Mouse (Mus musculus): ENCODE measurements at regions not wholly inside any gene's neighbourhood (a gene's known extent, or its start where the extent isn't known, plus 50 kb on each side); places are given as distances from the start of the nearest gene placed in this dataset.

DNA sequence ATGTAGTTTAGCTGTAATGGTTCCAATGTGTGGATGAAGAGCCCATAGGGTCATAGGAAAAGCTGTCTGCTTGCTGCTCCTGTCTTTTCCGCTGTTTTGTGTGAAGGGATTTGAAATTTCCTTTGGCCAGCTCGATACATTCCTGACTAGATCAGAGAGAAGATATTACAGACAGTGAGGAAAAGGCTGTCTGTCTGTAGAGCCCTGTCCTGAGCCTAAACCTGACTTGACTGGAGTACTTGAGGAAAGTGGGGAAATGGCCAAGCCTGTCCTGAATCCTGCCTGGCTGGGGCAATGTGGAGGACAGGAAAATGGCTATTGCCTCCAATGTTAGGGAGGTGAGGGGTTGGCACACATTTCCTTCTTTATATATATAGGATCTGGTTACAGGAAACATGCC lies 601.0 kb upstream of the Nrp1 start:
- peak; percentile 9 for DNase-seq

- DNase-seq = no peak
Measured at GRCm38 (mm10) chr8:127759906-127760305, 598.5 kb upstream of the Nrp1 start.

- DNase-seq = no peak
Measured at GRCm38 (mm10) chr8:127765199-127765598, 593.2 kb upstream of the Nrp1 start.

DNA sequence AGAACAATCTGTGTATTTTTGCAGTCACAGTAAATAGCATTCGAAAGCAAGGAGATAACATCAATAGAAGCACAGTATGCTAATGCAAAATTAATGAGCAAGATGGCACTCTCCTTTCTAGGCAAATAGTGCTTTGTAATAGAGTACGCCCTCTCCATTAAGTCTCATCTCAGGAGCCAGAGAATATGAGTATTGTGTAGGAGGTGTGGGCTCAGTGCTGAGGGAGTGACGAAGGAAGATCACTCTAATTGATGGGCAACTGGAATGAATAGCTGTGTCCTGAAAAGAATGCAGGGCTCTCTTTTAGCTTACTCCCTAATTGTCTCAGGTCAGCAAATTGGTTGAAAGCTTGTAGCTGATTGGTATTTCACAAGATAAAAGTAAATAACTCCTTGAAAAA lies 590.1 kb upstream of the Nrp1 start:
- DNase-seq = no peak

DNA sequence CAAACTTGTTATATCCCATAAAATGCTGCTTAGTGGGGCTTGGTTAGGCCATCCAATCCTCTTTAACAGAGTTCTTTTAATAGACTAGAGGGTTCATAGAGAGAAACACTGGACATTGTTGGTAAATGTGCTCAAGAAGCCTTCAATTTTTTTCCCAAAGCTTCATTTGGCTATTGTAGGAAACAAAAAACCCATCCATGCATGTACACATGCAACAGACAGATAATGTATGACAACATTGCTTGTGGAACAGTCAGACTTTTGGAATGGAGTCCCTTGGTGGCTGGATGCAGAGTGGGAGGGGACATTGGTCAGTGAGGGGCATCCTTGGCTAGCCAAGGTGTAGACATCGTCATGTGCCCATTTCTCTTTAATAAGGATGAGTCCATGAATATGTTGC lies 588.8 kb upstream of the Nrp1 start:
- DNase-seq = no peak

- DNase-seq = no peak
Measured at GRCm38 (mm10) chr8:127771781-127772180, 586.6 kb upstream of the Nrp1 start.

GRCm38 (mm10) chr8:127772415-127772814 lies 586.0 kb upstream of the Nrp1 start:
- no peak for DNase-seq

DNA sequence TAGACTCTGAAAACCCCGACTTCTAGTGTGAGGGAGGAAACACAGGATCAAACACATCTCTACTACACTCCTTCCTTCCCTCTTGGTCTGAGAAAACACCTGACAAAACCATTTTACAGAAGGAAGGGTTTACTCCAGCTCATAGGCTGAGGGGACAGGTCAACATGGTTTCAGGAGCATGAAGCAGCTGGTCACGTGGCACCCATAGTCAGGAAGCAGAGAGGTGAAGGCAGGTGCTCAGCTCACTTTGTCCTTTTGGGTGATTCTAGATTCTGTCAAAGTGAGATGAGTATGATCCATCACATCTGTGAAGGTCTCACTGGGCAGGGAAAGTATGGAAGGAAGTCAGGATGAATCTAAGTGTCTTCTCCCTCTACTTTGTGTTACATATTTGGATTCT lies 585.5 kb upstream of the Nrp1 start:
- DNase-seq = no peak

- no peak for DNase-seq
Measured at GRCm38 (mm10) chr8:127774642-127775041, 583.8 kb upstream of the Nrp1 start.

DNA sequence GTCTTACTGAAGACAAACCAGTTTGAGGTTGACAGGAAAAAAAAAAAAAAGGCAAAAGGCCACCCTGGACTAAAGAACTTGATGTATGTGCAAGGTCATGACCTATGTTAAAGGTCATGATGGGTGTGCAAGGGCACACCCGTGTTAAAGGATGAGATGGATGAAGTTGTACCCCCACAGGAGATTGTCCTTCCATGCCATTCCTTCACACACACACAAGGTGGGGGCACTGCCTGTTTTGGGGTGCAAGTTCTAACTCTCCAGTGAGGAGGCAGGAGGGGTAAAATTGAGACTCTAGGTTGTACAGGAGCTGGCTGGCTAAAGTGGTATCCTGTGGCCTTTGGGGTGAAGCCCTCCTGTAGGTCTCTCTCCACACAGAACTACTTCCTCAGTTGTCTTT lies 583.2 kb upstream of the Nrp1 start:
- DNase-seq = no peak

GRCm38 (mm10) chr8:127775747-127776146 lies 582.7 kb upstream of the Nrp1 start:
- no peak for DNase-seq

GRCm38 (mm10) chr8:127778352-127779020 lies 579.9 kb upstream of the Nrp1 start:
- no peak for DNase-seq

DNA sequence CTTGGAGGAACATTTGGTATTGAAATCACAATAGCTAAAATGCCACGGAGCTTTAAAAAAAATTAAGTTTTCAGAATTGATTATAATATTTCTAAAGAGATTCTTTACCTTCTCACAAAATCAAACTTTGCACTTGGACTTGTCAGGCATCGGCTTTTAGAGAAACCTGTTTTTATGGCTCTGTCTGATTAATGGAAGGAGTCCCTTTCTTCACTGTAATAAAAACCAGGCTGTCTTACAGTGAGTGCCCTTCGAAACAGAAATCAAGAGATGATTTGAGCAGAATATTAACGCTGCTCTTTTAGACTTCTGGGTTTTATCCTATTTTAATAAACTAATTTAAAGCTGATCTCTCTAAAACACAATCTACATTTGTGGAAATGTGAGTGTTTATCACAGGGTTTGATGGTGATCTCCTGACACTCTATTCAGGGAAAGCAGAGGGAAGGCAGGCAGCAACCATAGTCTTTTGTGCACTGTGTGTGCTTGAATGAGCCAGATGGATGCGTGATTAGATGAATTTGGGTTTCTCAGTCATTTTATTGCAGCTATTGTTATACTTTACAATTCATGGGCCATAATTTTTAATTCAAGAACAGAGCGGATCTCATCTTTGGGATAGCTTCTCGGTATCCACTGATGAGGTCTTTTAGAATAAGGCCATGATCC lies 579.2 kb upstream of the Nrp1 start:
- no peak for DNase-seq

DNA sequence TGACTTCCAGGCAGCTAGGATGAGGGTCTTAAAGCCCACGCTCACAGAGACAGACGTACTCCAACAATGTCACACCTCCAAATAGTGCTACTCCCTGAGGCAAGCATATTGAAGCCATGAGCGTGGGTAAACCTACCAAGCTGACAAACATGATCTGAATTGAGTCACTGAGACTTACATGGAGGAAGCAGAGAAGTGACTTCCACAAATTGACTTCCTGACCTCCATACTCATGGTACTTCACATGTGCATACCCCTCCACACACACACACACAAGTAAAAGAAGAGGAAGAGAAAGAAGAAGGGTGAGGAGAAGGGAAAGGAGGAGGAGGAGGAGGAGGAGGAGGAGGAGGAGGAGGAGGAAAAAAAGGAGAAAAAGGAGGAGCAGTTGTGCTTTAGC lies 577.8 kb upstream of the Nrp1 start:
- DNase-seq = no peak

- DNase-seq = peak; percentile 36
Measured at GRCm38 (mm10) chr8:127781011-127781410, 577.4 kb upstream of the Nrp1 start.

GRCm38 (mm10) chr8:127792611-127793010 lies 565.8 kb upstream of the Nrp1 start:
- no peak for DNase-seq

- DNase-seq = no peak
Measured at GRCm38 (mm10) chr8:127799849-127800471, 558.4 kb upstream of the Nrp1 start.

DNA sequence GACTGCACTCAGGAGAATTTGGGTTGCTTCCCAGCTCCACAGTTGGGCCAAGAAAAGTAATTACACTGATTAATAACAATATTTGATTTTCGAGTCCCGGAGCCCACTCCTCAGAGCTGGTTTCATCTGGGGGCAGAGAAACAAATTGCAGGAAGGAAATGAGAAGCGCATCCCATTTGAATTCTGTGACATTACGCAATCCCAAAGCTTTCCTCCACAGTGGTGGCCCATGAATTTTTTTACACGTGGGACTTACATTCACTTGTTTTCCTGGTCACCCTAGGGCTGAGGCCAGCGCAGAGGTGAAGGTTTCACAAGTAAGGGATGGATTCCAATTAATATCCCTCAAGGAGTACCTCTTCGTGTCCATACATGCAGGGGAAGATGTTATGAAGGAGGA lies 556.3 kb upstream of the Nrp1 start:
- no peak for DNase-seq

- no peak for DNase-seq
Measured at GRCm38 (mm10) chr8:127802661-127803333, 555.6 kb upstream of the Nrp1 start.

DNA sequence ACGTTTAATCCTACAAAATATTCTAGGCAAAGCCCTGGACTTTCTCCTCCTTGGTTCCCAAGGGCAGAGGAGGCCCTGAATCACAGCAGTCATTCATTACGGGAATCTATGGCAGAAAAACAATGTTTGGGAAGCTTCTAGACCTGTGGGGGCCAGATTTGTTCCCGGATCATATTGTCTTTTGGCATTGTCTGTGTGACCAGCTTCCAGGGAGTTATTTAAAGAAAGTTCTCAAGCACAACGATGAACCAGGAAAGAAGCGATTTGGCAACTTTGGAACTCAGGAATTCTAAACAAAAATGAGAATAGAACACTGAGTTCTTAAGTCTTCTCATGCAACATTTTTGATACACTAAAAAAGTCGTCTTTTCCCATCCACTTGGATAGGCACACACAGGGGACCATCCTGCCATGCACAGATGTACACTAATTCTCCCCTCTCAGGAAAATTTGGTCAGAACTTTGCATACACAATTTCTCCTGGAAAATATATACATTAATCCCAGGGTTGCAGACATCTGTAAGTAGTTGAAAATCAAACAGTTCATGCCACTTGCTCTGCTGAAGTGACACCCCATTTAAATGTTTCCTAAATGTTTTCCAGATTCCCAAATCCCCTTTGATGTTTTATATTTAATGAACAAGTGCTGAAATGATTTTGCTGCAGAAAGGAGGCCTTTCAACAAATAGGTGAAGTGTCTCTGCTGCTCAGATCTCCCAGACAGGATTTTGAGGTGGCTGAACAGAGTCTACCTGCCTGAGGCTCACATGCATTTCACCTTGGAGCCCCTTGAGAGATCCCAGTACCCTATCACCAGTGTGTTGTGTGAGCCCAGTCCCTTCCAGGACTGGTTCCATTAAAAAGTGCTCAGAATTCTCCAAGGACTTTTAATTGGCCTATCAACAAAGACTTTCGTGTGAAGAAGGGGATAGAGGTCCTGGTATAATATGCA lies 548.9 kb upstream of the Nrp1 start:
- DNase-seq = no peak

DNA sequence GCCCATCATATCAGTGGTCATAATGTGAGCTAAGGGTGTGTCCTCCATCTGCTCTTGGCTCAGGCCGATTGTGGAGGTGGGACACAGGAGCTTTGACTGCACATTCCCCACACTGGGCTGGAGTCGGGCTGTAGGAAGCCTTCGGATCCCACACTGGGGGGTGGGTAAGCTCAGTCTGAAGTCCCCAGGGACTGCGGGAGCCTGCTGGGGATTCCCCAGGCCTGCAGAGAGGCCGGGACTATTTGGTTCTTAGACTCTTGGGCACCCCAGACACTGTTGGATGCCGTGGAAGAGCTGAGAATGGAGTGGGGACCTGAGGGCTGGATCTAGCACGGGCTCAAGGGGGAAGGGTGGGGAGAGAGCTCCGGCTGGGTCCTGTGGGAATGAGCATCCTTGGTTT lies 547.1 kb upstream of the Nrp1 start:
- DNase-seq = no peak

- DNase-seq = no peak
Measured at GRCm38 (mm10) chr8:127814785-127815523, 543.5 kb upstream of the Nrp1 start.
